Mouse (Mus musculus): ENCODE results near the gene Trdmt1. TPM values are rescaled to one million over a fixed set of nuclear protein-coding genes. Genes with fewer than 3 reads are reported as not detected.

The Trdmt1 gene
- total and polyA plus RNA-seq, 2 experiments from 2014 or later: 10.3 to 19.0 TPM

DNA sequence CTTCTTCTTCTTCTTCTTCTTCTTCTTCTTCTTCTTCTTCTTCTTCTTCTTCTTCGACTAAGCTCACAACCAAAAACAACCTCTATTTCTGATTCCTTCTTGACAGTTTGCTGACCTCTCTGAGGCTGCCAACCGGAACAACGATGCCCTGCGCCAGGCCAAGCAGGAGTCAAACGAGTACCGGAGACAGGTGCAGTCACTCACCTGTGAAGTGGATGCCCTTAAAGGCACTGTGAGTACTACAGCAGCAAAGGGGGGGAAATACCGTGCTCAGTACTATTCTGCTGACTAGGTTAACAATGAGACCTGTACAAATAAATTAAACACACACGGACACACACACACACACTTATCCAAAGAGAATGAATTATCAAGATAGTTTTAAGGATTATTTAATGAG lies 34.8 kb upstream of the Trdmt1 start:
- H3K27ac ChIP-seq (ENCODE audit: low read depth): no peak overlapping the region
- no peak for DNase-seq (ENCODE audit: low spot score)
- H3K9me3 ChIP-seq (replicated peaks; ENCODE audit: control insufficient read depth, low read length): no peaks in the 10 kb centered on the region
- TF ChIP-seq EP300 (IDR thresholded peaks at IDR 0.05; ENCODE audit: low read depth): no peak
- no peak for TF ChIP-seq CTCF (IDR thresholded peaks at IDR 0.05; ENCODE audit: low read depth)
- H3K4me1 ChIP-seq (ENCODE audit: control insufficient read depth, insufficient read depth): peaks cover 4% of the 10 kb centered on the region; the same call in 1 of the 2 replicates
- H3K9ac ChIP-seq (replicated peaks; ENCODE audit: low read depth, low read length): no peak overlapping the region
- H3K36me3 ChIP-seq (replicated peaks; ENCODE audit: control insufficient read depth, insufficient read depth, low read length): peaks cover 62% of the 10 kb centered on the region
- no peaks in the 10 kb centered on the region for H3K27me3 ChIP-seq (ENCODE audit: control insufficient read depth, insufficient read depth, low read length)
- no peak for ATAC-seq (ENCODE audit: insufficient read depth, low read depth)
- peak overlapping the region; percentile 48 for H3K4me2 ChIP-seq (ENCODE audit: low read depth, low read length)
- 82% methylated on average over 8 of the region's 8 CpGs for WGBS
- H3K4me3 ChIP-seq (ENCODE audit: low read depth, low read length): peak overlapping the region; percentile 7; the same call in 1 of the 2 replicates

DNA sequence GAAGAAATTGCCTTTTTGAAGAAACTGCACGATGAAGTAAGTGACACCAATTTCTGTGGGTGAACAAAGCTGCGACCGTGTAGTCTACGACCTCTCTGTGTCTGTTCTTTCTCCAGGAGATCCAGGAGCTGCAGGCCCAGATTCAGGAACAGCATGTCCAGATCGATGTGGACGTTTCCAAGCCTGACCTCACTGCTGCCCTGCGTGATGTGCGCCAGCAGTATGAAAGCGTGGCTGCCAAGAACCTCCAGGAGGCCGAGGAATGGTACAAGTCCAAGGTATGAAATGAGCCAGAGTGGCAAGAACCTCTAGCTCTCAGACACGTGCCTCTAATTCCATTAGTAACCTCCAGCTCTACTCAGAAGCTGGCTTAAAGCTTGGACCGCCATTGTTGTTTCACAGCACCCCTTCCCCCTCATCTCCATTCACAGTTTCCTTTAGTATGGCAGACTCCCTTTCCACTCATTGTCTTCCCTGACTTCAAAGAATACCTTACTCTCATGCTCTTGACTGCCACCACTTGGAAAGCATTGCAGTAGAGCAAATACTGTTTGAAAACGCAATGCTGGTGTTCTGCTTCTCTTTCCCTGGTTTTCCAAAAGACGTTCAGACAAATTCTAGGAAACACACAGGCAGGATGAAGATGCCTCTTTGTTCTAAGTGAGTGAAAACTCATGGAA lies 34.1 kb upstream of the Trdmt1 start:
- Histone ChIP-seq H3K4me3 (ENCODE audit: low read depth, low read length) (peak overlapping the region; percentile 15), H3K9ac (replicated peaks; ENCODE audit: low read depth, low read length) (no peak overlapping the region), H3K36me3 (replicated peaks; ENCODE audit: control insufficient read depth, insufficient read depth, low read length) (peaks cover 62% of the 10 kb centered on the region), H3K9me3 (replicated peaks; ENCODE audit: control insufficient read depth, low read length) (no peaks in the 10 kb centered on the region), H3K4me1 (ENCODE audit: control insufficient read depth, insufficient read depth) (peaks cover 4% of the 10 kb centered on the region; the same call in 1 of the 2 replicates), H3K27ac (ENCODE audit: low read depth) (peak overlapping the region; percentile 3; the same call in 1 of the 2 replicates), H3K27me3 (ENCODE audit: control insufficient read depth, insufficient read depth, low read length) (no peaks in the 10 kb centered on the region), H3K4me2 (ENCODE audit: low read depth, low read length) (peak overlapping the region; percentile 39)
- DNase-seq (ENCODE audit: low spot score) (no peak), ATAC-seq (ENCODE audit: insufficient read depth, low read depth) (no peak)
- TF ChIP-seq EP300 (IDR thresholded peaks at IDR 0.05; ENCODE audit: low read depth) (no peak), CTCF (IDR thresholded peaks at IDR 0.05; ENCODE audit: low read depth) (no peak; the same call in 1 of the 2 replicates)
- 68% methylated on average over 14 of the region's 14 CpGs for WGBS

DNA sequence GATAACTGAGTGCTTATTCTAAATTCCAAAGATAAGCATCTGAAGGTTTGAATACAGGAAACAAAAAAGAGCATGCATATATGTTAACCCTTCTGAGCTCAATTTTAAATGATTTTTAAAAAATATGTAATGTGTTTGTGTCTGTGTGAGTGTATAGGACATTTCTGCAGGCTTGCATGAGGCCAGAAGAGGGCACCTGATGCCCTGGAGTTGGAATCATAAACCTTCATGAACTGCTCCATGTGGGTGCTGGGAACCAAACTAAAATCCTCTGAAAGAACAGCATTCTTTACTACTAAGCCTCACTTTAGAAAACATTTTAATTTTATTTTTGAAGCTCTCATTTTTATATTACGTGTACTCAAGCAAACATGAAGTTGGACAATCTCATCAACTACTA lies 32.9 kb upstream of the Trdmt1 start:
- no peak for ATAC-seq (ENCODE audit: insufficient read depth, low read depth)

DNA sequence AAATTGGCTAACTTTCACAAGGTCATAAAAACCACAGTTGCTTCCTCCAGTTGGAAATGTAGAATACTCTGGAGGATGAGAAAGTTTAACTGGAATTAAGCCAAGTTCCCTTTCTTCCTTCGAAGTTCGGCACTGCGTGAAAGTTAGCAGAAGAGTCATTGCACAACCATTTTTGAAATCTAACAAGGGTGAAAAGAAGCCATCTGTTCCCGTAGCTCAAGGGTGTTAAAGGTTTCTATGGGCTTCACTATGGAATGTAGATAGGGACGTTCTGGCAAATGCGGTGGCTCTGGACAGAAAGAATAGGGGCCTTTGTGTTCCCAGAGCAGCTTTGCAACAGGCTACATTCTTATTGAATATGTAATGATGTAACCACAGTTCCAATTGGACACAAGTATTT lies 31.5 kb upstream of the Trdmt1 start:
- no peaks in the 10 kb centered on the region for H3K27me3 ChIP-seq (ENCODE audit: control insufficient read depth, insufficient read depth, low read length)
- peak overlapping the region; percentile 67 for H3K4me3 ChIP-seq (ENCODE audit: low read depth, low read length)
- ATAC-seq (ENCODE audit: insufficient read depth, low read depth) (no peak), DNase-seq (ENCODE audit: low spot score) (peak; percentile 70)
- H3K27ac ChIP-seq (ENCODE audit: low read depth): peak overlapping the region; percentile 97
- WGBS: 6% methylated on average over 6 of the region's 6 CpGs
- peak overlapping the region; percentile 81 for H3K9ac ChIP-seq (replicated peaks; ENCODE audit: low read depth, low read length)
- H3K4me1 ChIP-seq (ENCODE audit: control insufficient read depth, insufficient read depth): peaks cover 14% of the 10 kb centered on the region
- no peaks in the 10 kb centered on the region for H3K9me3 ChIP-seq (replicated peaks; ENCODE audit: control insufficient read depth, low read length)
- peak overlapping the region; percentile 63 for H3K4me2 ChIP-seq (ENCODE audit: low read depth, low read length)
- TF ChIP-seq EP300 (IDR thresholded peaks at IDR 0.05; ENCODE audit: low read depth): no peak
- TF ChIP-seq CTCF (IDR thresholded peaks at IDR 0.05; ENCODE audit: low read depth): no peak
- peaks cover 40% of the 10 kb centered on the region for H3K36me3 ChIP-seq (replicated peaks; ENCODE audit: control insufficient read depth, insufficient read depth, low read length)

More for the DNA sequence above, 32.9 kb upstream of the Trdmt1 start:
- Histone ChIP-seq H3K36me3 (replicated peaks; ENCODE audit: control insufficient read depth, insufficient read depth, low read length) (peaks cover 54% of the 10 kb centered on the region), H3K4me3 (ENCODE audit: low read depth, low read length) (peak overlapping the region; percentile 36), H3K27me3 (ENCODE audit: control insufficient read depth, insufficient read depth, low read length) (no peaks in the 10 kb centered on the region), H3K9ac (replicated peaks; ENCODE audit: low read depth, low read length) (no peak overlapping the region), H3K27ac (ENCODE audit: low read depth) (no peak overlapping the region), H3K9me3 (replicated peaks; ENCODE audit: control insufficient read depth, low read length) (no peaks in the 10 kb centered on the region), H3K4me2 (ENCODE audit: low read depth, low read length) (peak overlapping the region; percentile 48), H3K4me1 (ENCODE audit: control insufficient read depth, insufficient read depth) (peaks cover 12% of the 10 kb centered on the region)
- peak; percentile 13; the same call in 1 of the 2 replicates for TF ChIP-seq CTCF (IDR thresholded peaks at IDR 0.05; ENCODE audit: low read depth)
- TF ChIP-seq EP300 (IDR thresholded peaks at IDR 0.05; ENCODE audit: low read depth): no peak
- 75% methylated on average over 1 of the region's 1 CpGs for WGBS
- DNase-seq (ENCODE audit: low spot score): no peak

DNA sequence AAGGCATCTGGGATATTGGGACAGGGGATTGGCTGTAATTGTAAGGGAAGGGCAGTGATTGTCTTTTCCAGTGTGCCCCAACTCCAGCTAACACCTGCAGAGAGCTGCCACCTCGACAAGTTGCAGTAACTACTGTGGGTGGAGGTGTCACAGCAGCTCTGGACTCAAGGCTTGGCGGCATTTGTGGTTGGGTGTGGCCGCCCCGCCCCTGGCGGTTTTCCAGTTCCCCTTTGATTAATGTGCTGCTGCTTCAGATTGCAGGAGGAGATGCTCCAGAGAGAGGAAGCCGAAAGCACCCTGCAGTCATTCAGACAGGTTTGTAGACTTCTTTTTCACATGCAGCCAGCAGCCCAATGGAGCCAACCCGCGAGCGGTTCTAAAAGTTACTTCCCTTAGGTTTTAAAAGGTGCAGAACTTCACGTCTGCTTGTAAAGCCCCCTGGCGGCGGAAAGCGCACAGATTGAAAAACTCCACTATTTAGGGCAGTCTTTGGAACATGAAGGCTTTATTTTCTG lies 30.9 kb upstream of the Trdmt1 start:
- Histone ChIP-seq H3K9me3 (replicated peaks; ENCODE audit: control insufficient read depth, low read length) (no peaks in the 10 kb centered on the region), H3K27me3 (ENCODE audit: control insufficient read depth, insufficient read depth, low read length) (no peaks in the 10 kb centered on the region), H3K4me3 (ENCODE audit: low read depth, low read length) (peak overlapping the region; percentile 67), H3K36me3 (replicated peaks; ENCODE audit: control insufficient read depth, insufficient read depth, low read length) (peaks cover 34% of the 10 kb centered on the region), H3K9ac (replicated peaks; ENCODE audit: low read depth, low read length) (peak overlapping the region; percentile 81), H3K4me2 (ENCODE audit: low read depth, low read length) (peak overlapping the region; percentile 63), H3K4me1 (ENCODE audit: control insufficient read depth, insufficient read depth) (peaks cover 14% of the 10 kb centered on the region), H3K27ac (ENCODE audit: low read depth) (peak overlapping the region; percentile 97)
- DNase-seq (ENCODE audit: low spot score): peak; percentile 79
- TF ChIP-seq EP300 (IDR thresholded peaks at IDR 0.05; ENCODE audit: low read depth) (no peak), CTCF (IDR thresholded peaks at IDR 0.05; ENCODE audit: low read depth) (peak; percentile 61)
- ATAC-seq (ENCODE audit: insufficient read depth, low read depth): no peak
- WGBS: under 1% methylated on average over 13 of the region's 13 CpGs
